Mouse (Mus musculus): ENCODE measurements around the gene 2200002J24Rik. TPM values are rescaled to one million over a fixed set of nuclear protein-coding genes. Genes with fewer than 3 reads are reported as not detected.
A peak's percentile ranks its signal among the peaks of the same experiment; 100 is the strongest.

The 2200002J24Rik gene
- total RNA-seq (2021), result not detected

- peak; percentile 33 for DNase-seq
- intact Hi-C loops (cut with DNase I), result no loop called here
These were observed at the start of gene 2200002J24Rik for GRCm38 (mm10) chr7:30698589-30698988. Gene 2200002J24Rik (plus strand): TSS chr7:30698926.

GRCm38 (mm10) chr7:30649591-30650540, 48.9 kb upstream of the 2200002J24Rik start, which contains the start of gene Rbm42:
Gene Rbm42 (minus strand): TSS chr7:30650317.
- DNase-seq, result peak; percentile 98
- intact Hi-C loops (cut with DNase I), result no loop called here

- intact Hi-C loops (cut with DNase I), result no loop called here
- peak; percentile 92 for DNase-seq
These were observed 34.1 kb upstream of the 2200002J24Rik start, which contains the start of gene Haus5 for GRCm38 (mm10) chr7:30664529-30665200. Gene Haus5 (minus strand): TSS chr7:30664994.

DNA sequence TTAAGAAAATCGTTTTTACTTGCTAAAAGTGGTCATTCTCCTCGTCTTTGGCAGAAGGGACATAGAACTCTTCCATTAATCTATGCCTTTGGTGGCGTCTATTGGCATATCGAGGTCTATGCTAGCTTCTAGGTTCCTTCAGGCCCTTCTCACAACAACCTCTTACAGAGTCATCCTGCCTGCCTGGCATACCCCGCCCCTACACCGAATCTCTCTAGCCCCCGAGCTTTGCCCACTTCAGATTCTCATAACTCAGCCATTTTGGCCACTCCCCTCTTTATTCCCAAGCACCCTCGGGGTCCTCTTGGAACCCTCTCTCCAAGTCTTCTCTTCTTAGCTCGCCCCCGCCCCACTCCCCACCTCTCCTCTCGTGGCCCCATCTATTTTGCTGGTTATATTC, 33.4 kb upstream of the 2200002J24Rik start:
- intact Hi-C loops (cut with DNase I), result no loop called here
- DNase-seq, result peak; percentile 25

DNA sequence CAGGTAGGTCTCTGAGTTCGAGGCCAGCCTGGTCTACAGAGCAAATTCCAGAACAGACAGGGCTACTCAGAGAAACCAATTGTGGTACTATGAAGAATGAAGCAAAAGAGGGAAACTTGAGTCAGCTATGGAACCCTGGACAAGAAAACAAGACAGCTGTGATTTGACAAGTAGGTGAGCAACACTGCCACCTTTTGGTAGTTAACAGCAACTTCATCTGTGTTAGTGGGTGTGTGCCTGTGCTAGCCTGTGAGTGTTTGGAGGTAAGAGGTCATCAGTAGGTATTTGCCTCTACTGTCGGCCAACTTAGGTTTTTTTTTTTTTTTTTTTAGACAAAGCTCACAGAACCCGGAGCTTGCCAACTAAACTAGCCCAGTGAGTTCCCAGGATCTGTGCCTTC, 29.5 kb upstream of the 2200002J24Rik start:
- intact Hi-C loops (cut with DNase I), result no loop called here
- DNase-seq, result no peak

DNA sequence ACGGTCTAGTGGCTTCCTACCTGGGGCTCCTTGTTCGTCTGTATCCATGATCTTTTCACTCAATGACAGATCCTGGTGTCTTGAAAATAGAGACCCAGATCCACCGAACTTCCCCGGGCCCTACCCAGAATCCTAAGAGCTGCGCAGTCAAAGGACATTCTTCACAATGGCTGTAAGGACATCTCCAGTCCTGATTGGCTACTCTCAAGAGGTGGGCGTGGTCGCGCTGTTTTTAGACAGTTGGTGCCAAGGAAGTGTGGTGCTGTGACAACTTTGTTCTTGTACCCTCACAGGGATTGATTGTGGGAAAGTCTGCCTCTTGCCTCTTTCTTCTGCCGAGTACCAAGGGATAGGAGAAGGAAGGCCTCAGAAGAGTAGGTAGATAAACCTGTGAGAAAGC, 27.2 kb upstream of the 2200002J24Rik start, which contains the start of gene Pmis2:
Gene Pmis2 (minus strand): TSS at position 126 of the 400 bp plus-strand sequence.
- no peak for DNase-seq
- intact Hi-C loops (cut with DNase I), result no loop called here

DNA sequence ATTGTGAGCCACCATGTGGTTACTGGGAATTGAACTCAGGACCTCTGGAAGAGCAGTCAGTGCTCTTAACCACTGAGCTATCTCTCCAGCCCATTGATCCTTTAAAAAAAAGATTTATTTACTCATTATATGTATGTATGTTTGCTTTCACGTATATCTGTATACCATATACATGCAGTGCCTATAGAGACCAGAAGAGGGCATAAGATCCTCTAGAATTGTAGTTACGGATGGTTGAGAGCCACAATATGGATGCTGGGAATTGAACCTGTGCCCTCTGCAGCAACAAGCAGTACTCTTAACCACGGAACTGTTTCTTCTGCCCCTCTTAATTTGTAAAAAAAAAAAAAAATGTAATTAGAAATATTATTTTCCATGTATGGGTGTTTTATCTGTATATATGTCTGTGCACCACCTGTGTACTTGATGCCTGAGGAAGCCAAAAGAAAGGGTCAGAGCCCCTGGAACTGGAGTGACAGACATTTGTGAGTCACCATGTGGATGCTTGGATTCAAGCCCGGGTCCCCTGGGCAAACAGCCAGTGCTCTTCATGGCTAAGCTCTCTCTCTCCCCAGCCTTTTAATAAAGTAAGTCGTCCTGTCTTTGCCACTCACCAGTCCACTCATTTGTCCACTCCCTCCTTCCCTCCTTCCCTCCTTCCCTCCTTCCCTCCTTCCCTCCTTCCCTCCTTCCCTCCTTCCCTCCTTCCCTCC, 20.3 kb upstream of the 2200002J24Rik start:
- peak; percentile 84 for DNase-seq
- intact Hi-C loops (cut with DNase I), result no loop called here

DNA sequence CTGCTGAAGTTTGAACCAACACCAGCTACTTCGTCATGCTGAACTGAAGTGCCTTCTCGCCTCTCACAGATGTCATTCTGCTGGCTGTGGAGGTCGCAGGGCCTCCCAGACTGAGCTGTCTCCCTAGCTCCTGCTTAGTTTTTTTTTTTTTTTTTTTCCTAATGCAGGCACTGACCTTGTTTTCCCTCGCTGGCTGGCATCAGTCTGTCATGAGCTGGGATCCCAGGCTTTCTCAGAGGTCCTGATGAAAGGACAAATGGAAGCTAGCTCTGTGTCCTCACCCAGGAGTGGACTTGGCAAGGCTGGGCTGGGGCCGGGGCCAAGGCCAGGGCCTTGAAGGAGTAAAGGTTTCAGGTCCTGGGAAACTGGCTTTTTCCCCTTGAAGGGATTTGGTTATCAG, 16.8 kb upstream of the 2200002J24Rik start:
- DNase-seq, result no peak
- intact Hi-C loops (cut with DNase I), result no loop called here

DNA sequence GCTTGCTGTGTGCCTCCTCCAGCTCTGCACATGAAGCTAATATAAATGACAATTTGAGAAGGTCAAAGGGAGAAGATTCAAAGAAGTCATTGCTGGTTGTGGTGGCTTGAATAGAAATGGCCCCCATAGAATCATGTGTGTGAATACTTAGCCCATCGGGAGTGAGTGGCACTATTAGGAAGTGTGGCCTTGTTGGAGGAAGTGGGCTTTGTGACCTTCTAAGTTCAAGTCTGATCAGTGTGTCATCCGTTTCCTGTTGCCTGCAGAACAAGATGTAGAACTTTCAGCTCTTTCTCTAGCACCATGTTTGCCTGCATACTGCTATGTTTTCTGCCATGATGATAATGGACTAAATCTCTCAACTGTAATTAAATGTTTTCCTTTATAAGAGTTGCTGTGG, 15.3 kb upstream of the 2200002J24Rik start:
- no peak for DNase-seq
- intact Hi-C loops (cut with DNase I), result no loop called here

DNA sequence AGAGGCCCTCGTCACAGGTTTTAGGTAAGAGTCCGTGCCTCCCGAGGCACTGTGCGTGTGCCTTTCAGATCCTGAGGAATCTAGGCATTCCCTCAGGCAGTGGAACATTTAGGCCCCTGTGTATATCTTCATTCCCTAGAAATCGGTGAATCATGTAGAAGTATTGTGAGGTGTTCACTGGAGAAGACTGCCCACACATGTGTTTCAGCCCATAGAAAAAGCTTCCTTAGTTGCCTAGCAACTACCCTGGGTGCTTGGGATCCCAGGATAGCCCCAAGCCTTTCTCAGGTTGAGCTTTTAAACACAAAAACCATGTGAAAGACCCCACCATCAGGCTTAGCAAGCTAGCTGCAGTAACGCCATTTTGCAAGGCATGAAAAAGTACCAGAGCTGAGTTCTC, 10.4 kb upstream of the 2200002J24Rik start:
- intact Hi-C loops (cut with DNase I), result no loop called here
- DNase-seq, result no peak

DNA sequence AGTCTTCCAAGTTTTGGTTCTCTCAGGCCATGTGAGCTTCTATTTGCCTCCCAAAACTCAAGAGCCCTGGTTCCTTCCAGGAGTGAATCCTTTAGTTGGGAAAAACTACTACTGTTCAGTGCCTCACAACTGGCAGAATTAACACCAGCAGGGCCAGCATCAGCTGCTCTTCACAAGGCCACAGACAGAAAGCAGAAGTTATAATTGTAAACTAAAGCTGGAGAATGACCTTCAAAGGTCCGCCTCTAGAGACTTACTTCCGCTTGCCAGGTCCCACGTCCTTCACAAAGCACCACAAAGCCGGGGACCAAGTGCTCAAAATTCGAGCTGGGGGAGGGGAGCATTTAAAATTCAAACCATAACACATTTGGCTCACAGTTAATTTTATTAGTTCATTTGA, 625 bp upstream of the 2200002J24Rik start:
- intact Hi-C loops (cut with DNase I), result no loop called here
- DNase-seq, result no peak

DNA sequence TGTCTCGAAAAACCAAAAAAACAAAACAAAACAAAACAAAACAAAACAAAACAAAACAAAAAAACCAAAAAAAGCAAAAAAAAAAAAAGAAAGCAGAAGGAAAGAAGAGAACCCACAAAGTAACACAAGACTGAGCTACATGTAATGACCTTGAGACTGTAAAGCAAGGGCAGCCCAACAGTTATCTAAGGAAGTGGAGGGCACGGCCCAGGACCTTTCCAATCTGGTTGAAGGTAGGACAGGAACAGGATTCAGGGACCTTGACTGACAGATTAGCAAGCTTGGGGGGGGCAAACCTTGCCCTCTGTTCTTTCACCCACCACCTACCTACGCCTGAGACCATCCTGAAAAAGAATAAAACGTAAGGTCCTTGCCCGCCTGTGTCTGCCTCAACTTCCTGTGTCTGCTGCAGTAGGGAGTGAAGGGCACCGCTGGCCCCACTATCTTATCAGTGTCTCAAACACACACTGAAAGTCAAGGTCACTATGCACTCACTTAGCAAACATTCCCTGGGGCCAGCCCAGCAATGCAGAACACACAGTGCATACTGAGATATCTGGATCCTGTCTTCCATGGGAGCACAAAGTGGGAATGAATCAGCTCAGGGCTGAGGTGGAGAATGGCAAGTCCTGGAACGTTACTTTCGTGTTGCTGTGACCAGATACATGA, 7.6 kb downstream of the 2200002J24Rik start:
- intact Hi-C loops (cut with DNase I), result no loop called here
- no peak for DNase-seq

DNA sequence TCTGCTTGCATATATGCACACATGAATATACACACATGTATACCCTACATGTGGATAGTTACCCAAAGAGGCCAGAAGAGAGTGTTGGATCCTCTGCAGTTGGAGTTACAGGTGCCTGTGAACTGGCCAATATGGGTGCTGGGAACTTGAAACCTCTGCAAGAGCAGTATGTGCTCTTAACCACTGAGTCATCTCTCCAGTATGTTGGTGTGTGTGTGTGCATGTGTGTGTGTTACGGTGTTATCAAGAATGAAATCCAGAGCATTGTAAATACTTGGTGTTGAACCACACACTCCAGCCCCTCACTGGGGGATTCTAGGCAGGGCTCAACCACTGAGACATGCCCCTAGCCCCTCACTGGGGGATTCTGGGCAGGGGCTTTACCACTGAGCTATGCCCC, 8.7 kb downstream of the 2200002J24Rik start:
- no peak for DNase-seq
- intact Hi-C loops (cut with DNase I), result no loop called here

DNA sequence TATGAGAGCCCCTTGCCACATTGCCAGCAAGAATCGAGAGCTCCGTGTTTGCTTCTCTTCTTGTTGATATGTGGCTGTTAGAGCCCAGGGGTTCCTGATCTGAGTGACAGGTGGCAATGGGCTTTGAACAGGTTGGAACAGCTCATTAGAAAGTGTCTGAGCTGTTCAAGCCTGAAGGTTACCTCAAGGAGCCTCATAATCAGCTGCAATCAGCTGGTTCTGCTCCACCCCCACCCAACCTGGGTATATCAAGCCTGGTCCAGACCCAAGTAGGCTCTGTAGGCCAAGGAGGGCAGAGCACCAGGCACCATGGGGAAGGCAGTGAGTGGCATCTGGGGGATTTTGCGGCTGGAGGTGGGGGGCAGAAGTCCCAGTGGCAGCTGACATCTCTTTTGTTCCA, 13.2 kb downstream of the 2200002J24Rik start, which contains the start of gene Atp4a:
Gene Atp4a (plus strand): TSS at position 268 of the 400 bp plus-strand sequence.
- no peak for DNase-seq
- intact Hi-C loops (cut with DNase I), result no loop called here

- intact Hi-C loops (cut with DNase I), result no loop called here
- peak; percentile 82 for DNase-seq
These were observed 18.4 kb downstream of the 2200002J24Rik start for GRCm38 (mm10) chr7:30717006-30717715.

DNA sequence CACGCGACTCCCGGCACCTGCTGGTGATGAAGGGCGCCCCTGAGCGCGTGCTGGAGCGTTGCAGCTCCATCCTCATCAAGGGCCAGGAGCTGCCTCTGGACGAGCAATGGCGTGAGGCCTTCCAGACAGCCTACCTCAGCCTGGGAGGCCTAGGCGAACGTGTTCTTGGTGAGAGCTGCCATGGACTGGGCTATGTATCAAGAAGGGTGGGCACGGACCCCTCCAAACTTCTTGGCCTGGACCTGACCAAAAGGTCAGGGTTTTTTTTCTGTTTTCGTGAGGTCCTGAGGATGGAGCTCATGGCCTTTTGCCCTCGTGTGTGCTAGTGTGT, 19.0 kb downstream of the 2200002J24Rik start:
- no peak for DNase-seq

GRCm38 (mm10) chr7:30719669-30720068, 20.9 kb downstream of the 2200002J24Rik start:
- intact Hi-C loops (cut with DNase I), result no loop called here
- DNase-seq, result no peak

More for the DNA sequence above, 19.0 kb downstream of the 2200002J24Rik start:
- intact Hi-C loops (cut with DNase I), result no loop called here

GRCm38 (mm10) chr7:30721286-30721685, 22.6 kb downstream of the 2200002J24Rik start:
- peak; percentile 61 for DNase-seq
- intact Hi-C loops (cut with DNase I), result no loop called here

GRCm38 (mm10) chr7:30723274-30723953, 24.7 kb downstream of the 2200002J24Rik start:
- no peak for DNase-seq
- intact Hi-C loops (cut with DNase I), result no loop called here
